Mouse (Mus musculus) brain, embryonic 14.5 days (tissue): ENCODE results near the gene Prr36. TPM values are rescaled to one million over a fixed set of nuclear protein-coding genes. Genes with fewer than 3 reads are reported as not detected.

Source experiments
- DNase-seq: peaks from one replicate; pipeline ENCODE4 v3.0.0-alpha.2; 2011; ENCODE audit warnings: low read depth
- CTCF ChIP-seq: fragments of 200-500 bp; IDR thresholded peaks from 2 replicates; pipeline ENCODE4 v1.5.1; 2012; ENCODE audit warnings: inconsistent platforms, mild to moderate bottlenecking, moderate library complexity, borderline replicate concordance; ENCODE audit not compliant: insufficient read depth, insufficient read length; ENCODE audit errors: extremely low read depth
- POLR2A ChIP-seq: fragments of 200-500 bp; IDR thresholded peaks from 2 replicates; pipeline ENCODE4 v1.6.1; 2012; ENCODE audit warnings: mild to moderate bottlenecking, inconsistent platforms, borderline replicate concordance; ENCODE audit not compliant: poor library complexity, insufficient read depth, insufficient read length, severe bottlenecking; ENCODE audit errors: extremely low read depth
- polyA plus RNA-seq: library from polyadenylated mRNA; depleted of rRNA; stranded (reverse); fragments of >200 nt; gene quantifications from 2 replicates; pipeline ENCODE4 v1.2.3, GENCODE M21; 2012

Prr36 gene
- polyA plus RNA-seq, 1 experiment: 82.9 TPM

- DNase-seq: peak; percentile 74
- no peak for TF ChIP-seq POLR2A
- no peak for TF ChIP-seq CTCF
Observed at GRCm38 (mm10) chr8:4213210-4214005, 3.9 kb downstream of the Prr36 start.

GRCm38 (mm10) chr8:4212809-4213209 is 4.5 kb downstream of the Prr36 start:
- TF ChIP-seq CTCF: no peak
- TF ChIP-seq POLR2A: no peak

GRCm38 (mm10) chr8:4211097-4211496 is 6.2 kb downstream of the Prr36 start:
- DNase-seq: no peak
- TF ChIP-seq POLR2A (no peak), CTCF (0 out of 2 replicates have a peak, but pooled peaks have one; percentile 1)

More at GRCm38 (mm10) chr8:4212809-4213209, 4.5 kb downstream of the Prr36 start:
- peak; percentile 43 for DNase-seq

- no peak for DNase-seq
- TF ChIP-seq CTCF (no peak), POLR2A (no peak)
Observed at GRCm38 (mm10) chr8:4207016-4207350, 10.3 kb downstream of the Prr36 start.

- TF ChIP-seq POLR2A (no peak), CTCF (no peak)
- DNase-seq: peak; percentile 48
Observed at GRCm38 (mm10) chr8:4206182-4207015, 10.9 kb downstream of the Prr36 start.

- no peak for TF ChIP-seq CTCF
- no peak for TF ChIP-seq POLR2A
- DNase-seq: no peak
Observed at GRCm38 (mm10) chr8:4205246-4206123, 11.8 kb downstream of the Prr36 start.

- no peak for TF ChIP-seq CTCF
- no peak for TF ChIP-seq POLR2A
- DNase-seq: no peak
Observed at GRCm38 (mm10) chr8:4201321-4201720, 15.9 kb downstream of the Prr36 start.

- TF ChIP-seq POLR2A: no peak
- TF ChIP-seq CTCF: no peak
- DNase-seq: no peak
Observed at GRCm38 (mm10) chr8:4193588-4193894, 23.7 kb downstream of the Prr36 start.

GRCm38 (mm10) chr8:4192807-4193587 is 24.3 kb downstream of the Prr36 start:
- peak; percentile 90 for DNase-seq
- no peak for TF ChIP-seq POLR2A
- TF ChIP-seq CTCF: peak; percentile 93

- DNase-seq: peak; percentile 78
- TF ChIP-seq POLR2A (no peak), CTCF (no peak)
Observed at GRCm38 (mm10) chr8:4192305-4192704, 25.0 kb downstream of the Prr36 start.

- TF ChIP-seq POLR2A: no peak
- no peak for TF ChIP-seq CTCF
Observed at GRCm38 (mm10) chr8:4189031-4189722, 28.1 kb downstream of the Prr36 start.

More at GRCm38 (mm10) chr8:4189031-4189722, 28.1 kb downstream of the Prr36 start:
- no peak for DNase-seq
